Mouse (Mus musculus) MEL (cell line): ENCODE measurements around the gene Tspan9.

Experiments used
- BHLHE40 ChIP-seq: IDR thresholded peaks from 2 replicates; pipeline ENCODE4 v1.6.1; 2012; ENCODE audit warnings: low read depth, mild to moderate bottlenecking, inconsistent platforms, low read length, improper control_type of control experiment, borderline replicate concordance
- CTCF ChIP-seq, 3 experiments: IDR thresholded peaks in 2 of 3; conservative IDR thresholded peaks in 1 of 3; 2 replicates each; pipeline ENCODE4 v1.5.1; 2011 to 2012; ENCODE audit warnings: low read length in 3 of 3, low read depth in 2 of 3, mild to moderate bottlenecking in 2 of 3, improper control_type of control experiment in 1 of 3, inconsistent platforms in 1 of 3, mixed read lengths in 1 of 3, moderate library complexity in 1 of 3; ENCODE audit not compliant: control insufficient read depth in 1 of 3, insufficient read depth in 1 of 3, poor library complexity in 1 of 3, severe bottlenecking in 1 of 3
- EP300 ChIP-seq, 2 experiments: IDR thresholded peaks; 2 replicates each; pipeline ENCODE4 v1.6.1; 2011; ENCODE audit warnings: improper control_type of control experiment in 2 of 2, low read length in 2 of 2, low read depth in 1 of 2, mild to moderate bottlenecking in 1 of 2
- ETS1 ChIP-seq: IDR thresholded peaks from 2 replicates; pipeline ENCODE4 v1.6.1; 2012; ENCODE audit warnings: low read depth, mild to moderate bottlenecking, inconsistent platforms, low read length, improper control_type of control experiment, moderate library complexity
- GABPA ChIP-seq: IDR thresholded peaks from 2 replicates; pipeline ENCODE4 v1.6.1; 2012; ENCODE audit warnings: low read depth, mild to moderate bottlenecking, inconsistent platforms, low read length, improper control_type of control experiment, moderate library complexity
- GATA1 ChIP-seq: IDR thresholded peaks from 2 replicates; pipeline ENCODE4 v1.6.1; 2011; ENCODE audit warnings: low read depth, low read length, improper control_type of control experiment
- MAX ChIP-seq: IDR thresholded peaks from 2 replicates; pipeline ENCODE4 v1.6.1; 2011; ENCODE audit warnings: low read length, improper control_type of control experiment
- MXI1 ChIP-seq: IDR thresholded peaks from 2 replicates; pipeline ENCODE4 v1.6.1; 2011; ENCODE audit warnings: mild to moderate bottlenecking, low read depth, low read length, improper control_type of control experiment
- NRF1 ChIP-seq: IDR thresholded peaks from 2 replicates; pipeline ENCODE4 v1.6.1; 2014; ENCODE audit warnings: low read depth, mild to moderate bottlenecking, inconsistent platforms, low read length, improper control_type of control experiment, moderate library complexity; ENCODE audit not compliant: poor library complexity, insufficient read depth, severe bottlenecking
- POLR2A ChIP-seq, 2 experiments: IDR thresholded peaks; 2 replicates each; pipeline ENCODE4 v1.6.1; 2011 to 2012; ENCODE audit warnings: low read length in 2 of 2, mild to moderate bottlenecking in 2 of 2, control low read depth in 1 of 2, improper control_type of control experiment in 1 of 2, low read depth in 1 of 2, moderate library complexity in 1 of 2; ENCODE audit not compliant: control insufficient read depth in 1 of 2, insufficient read depth in 1 of 2, poor library complexity in 1 of 2
- POLR2AphosphoS2 ChIP-seq: IDR thresholded peaks from 2 replicates; pipeline ENCODE4 v1.6.1; 2011; ENCODE audit warnings: low read length, improper control_type of control experiment

GRCm38 (mm10) chr6:127970120-127970519 lies 173.3 kb downstream of the Tspan9 start:
- no peak for TF ChIP-seq MXI1
- TF ChIP-seq NRF1 = no peak
- TF ChIP-seq CTCF (IDR thresholded peaks at IDR 0.05 in 2 of 3, conservative IDR thresholded peaks at IDR 0.05 in 1 of 3; ENCODE audit: control insufficient read depth in 1 of 3, insufficient read depth in 1 of 3, low read depth in 2 of 3, low read length in 3 of 3, poor library complexity in 1 of 3, severe bottlenecking in 1 of 3) = peak; percentile 34 to 58 (median 52); a peak in 5 of 6 replicates
- no peak for TF ChIP-seq POLR2AphosphoS2
- TF ChIP-seq EP300 (IDR thresholded peaks at IDR 0.05; ENCODE audit: low read depth in 1 of 2, low read length in 2 of 2) = no peak
- no peak for TF ChIP-seq GABPA
- TF ChIP-seq GATA1 = no peak
- no peak for TF ChIP-seq POLR2A (IDR thresholded peaks at IDR 0.05; ENCODE audit: control insufficient read depth in 1 of 2, insufficient read depth in 1 of 2, low read depth in 1 of 2, low read length in 2 of 2, poor library complexity in 1 of 2)
- no peak for TF ChIP-seq ETS1
- TF ChIP-seq BHLHE40 = no peak
- TF ChIP-seq MAX = no peak
